Mouse (Mus musculus) E14TG2a.4 (cell line): ENCODE data around the gene Dgcr2.
A peak's percentile ranks its signal among the peaks of the same experiment; 100 is the strongest.

ENCODE experiments used
- H3K27me3 ChIP-seq: 2 replicates; pipeline ENCODE4 v1.6.1; 2014; ENCODE audit warnings: low read length, control low read depth; ENCODE audit not compliant: insufficient read depth
- H3K36me3 ChIP-seq: 2 replicates; pipeline ENCODE4 v1.6.1; 2014; ENCODE audit warnings: low read length, control low read depth; ENCODE audit not compliant: insufficient read depth
- H3K4me1 ChIP-seq: replicated peaks from 2 replicates; pipeline ENCODE4 v1.6.1; 2014; ENCODE audit warnings: low read depth, low read length, control low read depth
- H3K4me3 ChIP-seq: replicated peaks from 2 replicates; pipeline ENCODE4 v1.5.1; 2014; ENCODE audit warnings: mild to moderate bottlenecking, low read length
- H3K9me3 ChIP-seq: 2 replicates; pipeline ENCODE4 v1.6.1; 2014; ENCODE audit warnings: low read length, control low read depth
- CTCF ChIP-seq: conservative IDR thresholded peaks from 2 replicates; pipeline ENCODE4 v1.5.1; 2014; ENCODE audit warnings: low read length
- NANOG ChIP-seq: IDR thresholded peaks from 2 replicates; pipeline ENCODE4 v1.6.1; 2014; ENCODE audit warnings: borderline replicate concordance, low read length, mixed read lengths
- POU5F1 ChIP-seq: IDR thresholded peaks from 2 replicates; pipeline ENCODE4 v1.6.1; 2014; ENCODE audit warnings: low read length, borderline replicate concordance

Gene Dgcr2

DNA sequence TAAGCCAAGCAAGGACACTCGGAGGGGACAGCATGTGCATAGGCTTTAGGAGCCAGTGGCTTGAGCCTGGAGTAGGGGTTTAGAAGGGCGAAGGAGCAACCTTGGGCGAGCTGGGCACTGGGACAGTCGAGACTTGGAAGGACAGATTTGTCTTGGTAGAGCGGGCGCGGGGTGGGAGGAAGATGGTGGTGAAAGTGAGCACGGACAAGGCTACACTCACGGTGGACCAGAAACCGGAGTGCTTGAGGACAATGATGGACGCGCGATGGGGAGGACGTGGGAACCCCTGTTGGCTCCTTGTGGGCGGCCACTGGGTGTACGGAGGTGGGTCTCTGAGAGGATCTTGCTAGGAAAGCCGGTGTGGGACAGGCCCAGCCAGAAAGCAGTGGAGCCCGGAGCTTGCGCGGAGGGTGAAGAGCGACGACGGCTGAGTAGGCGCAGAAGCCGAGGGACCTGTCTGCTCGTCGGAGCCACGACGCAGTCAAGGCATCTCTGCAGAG, 100.5 kb downstream of the Dgcr2 start:
- Histone ChIP-seq H3K27me3 (peaks cover 92% of the 10 kb centered on the region), H3K4me1 (peaks cover 37% of the 10 kb centered on the region), H3K4me3 (peak overlapping the region; percentile 70), H3K36me3 (no peaks in the 10 kb centered on the region), H3K9me3 (peaks cover 5% of the 10 kb centered on the region; the same call in 1 of the 2 replicates)
- no peak for TF ChIP-seq CTCF

- Histone ChIP-seq H3K4me3 (peak within 1 kb of the TSS; percentile 70), H3K9me3 (peaks cover 5% of the 10 kb centered on the region; the same call in 1 of the 2 replicates), H3K36me3 (peaks cover 7% of the 10 kb centered on the region), H3K27me3 (peaks cover 85% of the 10 kb centered on the region), H3K4me1 (peaks cover 32% of the 10 kb centered on the region)
- TF ChIP-seq POU5F1, result no peak
- no peak for TF ChIP-seq NANOG
- TF ChIP-seq CTCF, result no peak
Measured at GRCm38 (mm10) chr16:17796971-17797811, 101.2 kb downstream of the Dgcr2 start, which contains the start of gene Scarf2. Scarf2 (plus strand) TSS chr16:17797282.

GRCm38 (mm10) chr16:17796519-17796918, 101.8 kb downstream of the Dgcr2 start:
- Histone ChIP-seq H3K9me3 (peaks cover 5% of the 10 kb centered on the region; the same call in 1 of the 2 replicates), H3K36me3 (peaks cover 13% of the 10 kb centered on the region), H3K4me3 (peak overlapping the region; percentile 70), H3K4me1 (peaks cover 28% of the 10 kb centered on the region), H3K27me3 (peaks cover 79% of the 10 kb centered on the region)
- TF ChIP-seq POU5F1 (no peak), NANOG (no peak), CTCF (no peak)

GRCm38 (mm10) chr16:17795643-17796042, 102.7 kb downstream of the Dgcr2 start:
- peaks cover 22% of the 10 kb centered on the region for H3K4me1 ChIP-seq
- H3K27me3 ChIP-seq, result peaks cover 70% of the 10 kb centered on the region
- TF ChIP-seq CTCF, result no peak
- no peak for TF ChIP-seq NANOG
- TF ChIP-seq POU5F1, result no peak
- no peak overlapping the region for H3K4me3 ChIP-seq
- peaks cover 22% of the 10 kb centered on the region for H3K36me3 ChIP-seq
- H3K9me3 ChIP-seq, result peaks cover 5% of the 10 kb centered on the region; the same call in 1 of the 2 replicates

DNA sequence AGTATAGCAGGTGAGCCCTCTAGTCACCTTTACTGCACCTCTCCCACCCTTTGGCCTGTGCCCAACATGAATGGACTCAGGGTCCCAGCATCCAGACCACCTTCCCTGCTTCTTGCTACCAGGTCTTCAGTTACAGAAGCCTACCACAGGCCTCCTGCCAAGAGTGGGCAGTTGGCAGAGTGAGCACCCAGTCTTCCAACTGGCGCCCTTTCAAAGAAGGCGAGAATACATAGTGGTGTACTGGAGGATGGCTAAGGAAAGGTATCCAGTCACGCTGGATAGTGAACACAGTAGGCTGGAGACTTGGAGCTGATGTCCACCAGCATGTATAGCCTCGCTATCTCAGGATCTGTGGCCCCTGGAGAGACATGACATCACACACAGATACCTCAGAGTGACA, 104.3 kb downstream of the Dgcr2 start:
- H3K9me3 ChIP-seq, result peaks cover 3% of the 10 kb centered on the region; the same call in 1 of the 2 replicates
- TF ChIP-seq NANOG (no peak), POU5F1 (no peak), CTCF (no peak)
- H3K4me3 ChIP-seq, result no peak overlapping the region

DNA sequence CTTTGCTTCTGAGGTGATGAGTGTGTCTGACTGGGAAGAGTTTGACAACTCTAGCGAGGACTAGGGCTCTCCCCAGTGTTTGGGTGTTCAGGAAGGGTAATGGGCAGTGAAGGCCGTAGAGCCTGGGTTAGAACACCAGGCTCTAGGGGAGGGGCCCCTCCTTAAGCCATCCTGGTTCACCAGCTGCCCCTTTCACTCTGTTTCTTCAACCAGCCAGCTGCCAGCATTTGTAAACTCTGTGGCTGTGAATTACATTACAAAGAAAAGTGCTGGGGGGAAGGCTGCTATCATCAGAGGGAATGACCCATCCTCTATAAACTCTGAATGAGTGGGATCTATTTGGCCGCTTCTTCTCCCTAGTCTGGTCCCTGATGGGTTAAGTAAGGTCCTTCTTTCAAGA, 105.6 kb downstream of the Dgcr2 start:
- Histone ChIP-seq H3K27me3 (peaks cover 42% of the 10 kb centered on the region), H3K9me3 (no peaks in the 10 kb centered on the region), H3K36me3 (peaks cover 47% of the 10 kb centered on the region), H3K4me3 (no peak overlapping the region), H3K4me1 (peaks cover 8% of the 10 kb centered on the region)
- TF ChIP-seq CTCF (no peak), NANOG (no peak), POU5F1 (no peak)

More for the DNA sequence above, 104.3 kb downstream of the Dgcr2 start:
- Histone ChIP-seq H3K4me1 (peaks cover 19% of the 10 kb centered on the region), H3K27me3 (peaks cover 55% of the 10 kb centered on the region), H3K36me3 (peaks cover 36% of the 10 kb centered on the region)
